Comparison of ENCODE assay signal across 8 mouse cellular contexts in genomic region chr4:43519551-43519950, GRCm38 (mm10). TPM values are rescaled to one million over a fixed set of nuclear protein-coding genes. Genes with fewer than 3 reads are reported as not detected.
A peak's percentile ranks its signal among the peaks of the same experiment; 100 is the strongest.
DNase-seq lines count a peak whose midpoint lies in the region; ATAC-seq and TF ChIP-seq lines count a peak whose summit lies in the region.

No protein-coding gene starts in this region.

- TF ChIP-seq CTCF in heart, postnatal 0 days (IDR thresholded peaks at IDR 0.05; ENCODE audit: low read depth), result no peak
- no peak for TF ChIP-seq CTCF in liver, embryonic 14.5 days (IDR thresholded peaks at IDR 0.05; ENCODE audit: low read depth)
- TF ChIP-seq CTCF in layer of hippocampus, adult 2 months (conservative IDR thresholded peaks at IDR 0.05), result no peak

- peak; percentile 24 for DNase-seq in urinary bladder, adult 2 months (ENCODE audit: low spot score)
- DNase-seq in urinary bladder, postnatal 4 days (ENCODE audit: low spot score in 2 of 2), result no peak
- DNase-seq in heart, postnatal 0 days (ENCODE audit: low spot score), result no peak
- no peak for DNase-seq in liver, embryonic 14.5 days (ENCODE audit: low read depth in 3 of 3, low spot score in 3 of 3)
- DNase-seq in yolk sac, embryonic 10.5 days (ENCODE audit: low spot score), result peak; percentile 23
- no peak for DNase-seq in layer of hippocampus, adult 2 months (ENCODE audit: low spot score in 2 of 2)
- no peak for DNase-seq in urinary bladder, postnatal 25 days (ENCODE audit: low spot score)
- no peak for DNase-seq in urinary bladder, postnatal 10 days (ENCODE audit: low spot score)

- no peak overlapping the region for H3K4me3 ChIP-seq in heart, postnatal 0 days (ENCODE audit: low read depth, low read length)
- no peak overlapping the region for H3K4me3 ChIP-seq in liver, embryonic 14.5 days (ENCODE audit: insufficient read depth in 1 of 2, low read depth in 2 of 2, low read length in 2 of 2)
- no peak overlapping the region; the same call in 1 of the 2 replicates for H3K4me3 ChIP-seq in layer of hippocampus, adult 2 months

- no peak overlapping the region for H3K9ac ChIP-seq in heart, postnatal 0 days (replicated peaks; ENCODE audit: low read depth, low read length)
- H3K9ac ChIP-seq in liver, embryonic 14.5 days (replicated peaks), result no peak overlapping the region

- 37% methylated on average over 10 of the region's 10 CpGs for WGBS in heart, postnatal 0 days
- 48% methylated on average over 10 of the region's 10 CpGs for WGBS in liver, embryonic 14.5 days (ENCODE audit: insufficient replicate concordance)

- peak overlapping the region; percentile 51 for H3K4me2 ChIP-seq in heart, postnatal 0 days (ENCODE audit: low read depth, low read length)
- H3K4me2 ChIP-seq in liver, embryonic 14.5 days (ENCODE audit: low read depth), result peak overlapping the region; percentile 1; the same call in 1 of the 2 replicates

- ATAC-seq in heart, postnatal 0 days (ENCODE audit: insufficient read depth, low read depth), result no peak
- ATAC-seq in liver, embryonic 14.5 days (ENCODE audit: insufficient read depth), result no peak

- no peaks in the 10 kb centered on the region for H3K9me3 ChIP-seq in heart, postnatal 0 days (replicated peaks; ENCODE audit: control insufficient read depth, low read length)
- no peaks in the 10 kb centered on the region for H3K9me3 ChIP-seq in liver, embryonic 14.5 days (ENCODE audit: control insufficient read depth, low read length)

- H3K36me3 ChIP-seq in heart, postnatal 0 days (replicated peaks; ENCODE audit: control insufficient read depth, insufficient read depth, low read length), result peaks cover 16% of the 10 kb centered on the region; the same call in 1 of the 2 replicates
- H3K36me3 ChIP-seq in liver, embryonic 14.5 days (replicated peaks; ENCODE audit: control insufficient read depth, insufficient read depth, low read depth), result no peaks in the 10 kb centered on the region

- no peak overlapping the region for H3K27ac ChIP-seq in heart, postnatal 0 days (ENCODE audit: low read depth)
- no peak overlapping the region for H3K27ac ChIP-seq in liver, embryonic 14.5 days
- no peak overlapping the region for H3K27ac ChIP-seq in layer of hippocampus, adult 2 months

- peaks cover 32% of the 10 kb centered on the region for H3K4me1 ChIP-seq in heart, postnatal 0 days (ENCODE audit: control insufficient read depth, insufficient read depth)
- no peaks in the 10 kb centered on the region; a peak in 1 of 4 replicates for H3K4me1 ChIP-seq in liver, embryonic 14.5 days (replicated peaks; ENCODE audit: control insufficient read depth in 2 of 2, insufficient read depth in 2 of 2, low read length in 1 of 2)

- no peaks in the 10 kb centered on the region for H3K27me3 ChIP-seq in heart, postnatal 0 days (ENCODE audit: control insufficient read depth, insufficient read depth, low read length)
- H3K27me3 ChIP-seq in liver, embryonic 14.5 days (ENCODE audit: control insufficient read depth, insufficient read depth, low read length), result peaks cover 26% of the 10 kb centered on the region

- TF ChIP-seq EP300 in heart, postnatal 0 days (IDR thresholded peaks at IDR 0.05; ENCODE audit: low read depth), result no peak
- no peak for TF ChIP-seq EP300 in liver, embryonic 14.5 days (IDR thresholded peaks at IDR 0.05; ENCODE audit: low read depth)

RNA-seq across cellular contexts. Expression of gene Tpm2, which starts 4.0 kb away (rescaled TPM):
- polyA plus RNA-seq in urinary bladder, adult 2 months (2012; rRNA removed), result 3,808 and 5,340 TPM in 2 replicates
- total RNA-seq in heart, postnatal 0 days (2014; rRNA removed; ENCODE audit: low replicate concordance), result 25.7 and 67.0 TPM in 2 replicates
- polyA plus RNA-seq in heart, postnatal 0 days (2015; fragmentation: Nextera tagmentation; extraction: Ambion mirVana), result 109 TPM in 2 replicates
- 3.3 and 8.9 TPM in 2 replicates for polyA plus RNA-seq in liver, embryonic 14.5 days (2012; rRNA removed)
- polyA plus RNA-seq in liver, embryonic 14.5 days (2014; fragmentation: Nextera tagmentation; extraction: Ambion mirVana), result 12.6 and 16.1 TPM in 2 replicates
- 1 to 10 TPM; 5.4 to 6.1 TPM for total RNA-seq in layer of hippocampus, adult 2 months (2021)

RNA-seq across cellular contexts. Expression of gene Car9, which starts 12.8 kb away (rescaled TPM):
- polyA plus RNA-seq in urinary bladder, adult 2 months (2012; rRNA removed), result 1.3 and 1.9 TPM in 2 replicates
- 4.6 TPM in 1 of 2 replicates, not detected in the other for total RNA-seq in heart, postnatal 0 days (2014; rRNA removed; ENCODE audit: low replicate concordance)
- 0.80 and 1.1 TPM in 2 replicates for polyA plus RNA-seq in heart, postnatal 0 days (2015; fragmentation: Nextera tagmentation; extraction: Ambion mirVana)
- polyA plus RNA-seq in liver, embryonic 14.5 days (2012; rRNA removed), result 0.75 and 0.84 TPM in 2 replicates
- polyA plus RNA-seq in liver, embryonic 14.5 days (2014; fragmentation: Nextera tagmentation; extraction: Ambion mirVana), result 0.32 and 0.59 TPM in 2 replicates
- not detected for total RNA-seq in layer of hippocampus, adult 2 months (2021)

RNA-seq across cellular contexts. Expression of gene Arhgef39, which starts 20.1 kb away (rescaled TPM):
- polyA plus RNA-seq in urinary bladder, adult 2 months (2012; rRNA removed), result 14.7 and 26.0 TPM in 2 replicates
- total RNA-seq in heart, postnatal 0 days (2014; rRNA removed; ENCODE audit: low replicate concordance), result 18.7 and 27.0 TPM in 2 replicates
- polyA plus RNA-seq in heart, postnatal 0 days (2015; fragmentation: Nextera tagmentation; extraction: Ambion mirVana), result 7.3 and 8.8 TPM in 2 replicates
- 37.5 and 42.5 TPM in 2 replicates for polyA plus RNA-seq in liver, embryonic 14.5 days (2012; rRNA removed)
- 23.4 and 24.7 TPM in 2 replicates for polyA plus RNA-seq in liver, embryonic 14.5 days (2014; fragmentation: Nextera tagmentation; extraction: Ambion mirVana)
- total RNA-seq in layer of hippocampus, adult 2 months (2021), result 1 to 10 TPM in 1 of 2 experiments, under 1 TPM in 1; 0.64 to 1.0 TPM

RNA-seq across cellular contexts. Expression of gene Ccdc107, which starts 26.9 kb away (rescaled TPM):
- polyA plus RNA-seq in urinary bladder, adult 2 months (2012; rRNA removed), result 272 and 290 TPM in 2 replicates
- total RNA-seq in heart, postnatal 0 days (2014; rRNA removed; ENCODE audit: low replicate concordance), result 26.6 and 44.0 TPM in 2 replicates
- 81.7 and 82.4 TPM in 2 replicates for polyA plus RNA-seq in heart, postnatal 0 days (2015; fragmentation: Nextera tagmentation; extraction: Ambion mirVana)
- polyA plus RNA-seq in liver, embryonic 14.5 days (2012; rRNA removed), result 11.8 and 27.6 TPM in 2 replicates
- polyA plus RNA-seq in liver, embryonic 14.5 days (2014; fragmentation: Nextera tagmentation; extraction: Ambion mirVana), result 32.1 and 36.7 TPM in 2 replicates
- 10 to 100 TPM; 27.6 to 29.0 TPM for total RNA-seq in layer of hippocampus, adult 2 months (2021)

RNA-seq across cellular contexts. Expression of gene Sit1, which starts 36.0 kb away (rescaled TPM):
- 0.22 and 0.41 TPM in 2 replicates for polyA plus RNA-seq in urinary bladder, adult 2 months (2012; rRNA removed)
- 2.8 TPM in 1 of 2 replicates, not detected in the other for total RNA-seq in heart, postnatal 0 days (2014; rRNA removed; ENCODE audit: low replicate concordance)
- not detected in 2 replicates for polyA plus RNA-seq in heart, postnatal 0 days (2015; fragmentation: Nextera tagmentation; extraction: Ambion mirVana)
- 0.04 TPM in 1 of 2 replicates, not detected in the other for polyA plus RNA-seq in liver, embryonic 14.5 days (2012; rRNA removed)
- polyA plus RNA-seq in liver, embryonic 14.5 days (2014; fragmentation: Nextera tagmentation; extraction: Ambion mirVana), result not detected in 2 replicates
- total RNA-seq in layer of hippocampus, adult 2 months (2021), result not detected

Comparison
In these comparisons a context has a peak if more than half of its experiments do, and no peak if none do; other contexts are left out.
1. DNase-seq: peak in urinary bladder, adult 2 months (single experiment) and yolk sac, embryonic 10.5 days (single experiment); none in urinary bladder, postnatal 4 days (0 of 2), heart, postnatal 0 days (single experiment), liver, embryonic 14.5 days (0 of 3), layer of hippocampus, adult 2 months (0 of 2), urinary bladder, postnatal 25 days (single experiment) and urinary bladder, postnatal 10 days (single experiment).
2. RNA of gene Tpm2, which starts 4.0 kb away (polyA plus RNA-seq): 3,808 to 5,340 TPM in urinary bladder, adult 2 months; 109 TPM in heart, postnatal 0 days and 3.3 to 16.1 TPM in liver, embryonic 14.5 days; every median in the first group is over 10 times any median in the second.